Mouse (Mus musculus): ENCODE results near the gene Sipa1l1. TPM values are rescaled to one million over a fixed set of nuclear protein-coding genes. Genes with fewer than 3 reads are reported as not detected.

The Sipa1l1 gene
- total and polyA plus RNA-seq, 2 experiments from 2014 or later, result 8.2 to 22.9 TPM

DNA sequence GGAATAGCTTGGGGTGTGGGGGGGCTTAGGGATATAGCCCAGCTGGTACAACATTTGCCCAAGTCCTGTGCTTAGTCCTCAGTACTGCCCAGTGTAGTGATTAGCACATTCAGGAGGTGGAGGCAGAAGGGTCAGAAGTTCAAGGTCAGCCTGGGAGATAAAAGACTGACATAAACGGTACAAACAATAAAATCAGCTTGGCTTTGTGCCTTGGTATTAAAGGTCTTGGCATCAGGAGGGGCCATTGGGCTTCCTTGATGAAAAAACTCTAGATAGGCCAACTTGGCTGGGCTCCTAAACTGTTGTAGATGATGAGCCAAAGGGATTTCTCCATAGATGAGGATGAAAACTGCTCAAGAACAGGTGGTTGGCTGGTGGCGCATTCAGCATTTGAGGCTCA is 283.3 kb downstream of the Sipa1l1 start:
- Histone ChIP-seq H3K4me2 (ENCODE audit: low read depth, low read length) (no peak overlapping the region), H3K9ac (replicated peaks; ENCODE audit: low read length) (no peak overlapping the region), H3K27me3 (ENCODE audit: insufficient read depth, low read length) (no peaks in the 10 kb centered on the region), H3K4me1 (ENCODE audit: insufficient read depth, low read length) (no peaks in the 10 kb centered on the region), H3K4me3 (ENCODE audit: low read length) (no peak overlapping the region), H3K27ac (no peak overlapping the region), H3K9me3 (ENCODE audit: low read length) (no peaks in the 10 kb centered on the region), H3K36me3 (ENCODE audit: insufficient read depth, low read length) (no peaks in the 10 kb centered on the region; the same call in 1 of the 2 replicates)
- no peak for TF ChIP-seq CTCF (IDR thresholded peaks at IDR 0.05; ENCODE audit: low read depth)
- DNase-seq (ENCODE audit: low spot score) (no peak), ATAC-seq (no peak)
- 71% methylated on average over 2 of the region's 2 CpGs for WGBS

DNA sequence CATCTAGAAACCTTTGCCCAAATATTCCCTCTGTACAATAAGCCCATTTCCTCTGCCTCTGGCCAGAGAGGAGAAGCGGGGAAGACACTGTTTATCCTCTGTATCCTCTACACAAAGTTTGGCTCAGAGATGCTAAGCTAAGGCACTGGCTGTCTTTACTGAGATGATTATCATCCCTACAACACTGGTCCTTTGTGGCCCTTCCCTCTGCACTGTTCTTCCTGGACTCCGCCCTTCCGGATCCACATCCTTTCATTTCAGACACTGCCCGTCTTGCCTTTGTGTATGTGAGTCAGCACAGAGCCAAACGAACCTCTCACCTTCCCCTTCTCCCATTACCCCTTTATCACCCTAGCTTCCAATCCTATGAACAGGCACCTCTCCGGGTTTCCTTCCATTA is 285.3 kb downstream of the Sipa1l1 start:
- Histone ChIP-seq H3K9me3 (ENCODE audit: low read length) (no peaks in the 10 kb centered on the region), H3K4me2 (ENCODE audit: low read depth, low read length) (no peak overlapping the region), H3K27me3 (ENCODE audit: insufficient read depth, low read length) (no peaks in the 10 kb centered on the region), H3K9ac (replicated peaks; ENCODE audit: low read length) (no peak overlapping the region), H3K4me3 (ENCODE audit: low read length) (no peak overlapping the region), H3K36me3 (ENCODE audit: insufficient read depth, low read length) (no peaks in the 10 kb centered on the region), H3K4me1 (ENCODE audit: insufficient read depth, low read length) (no peaks in the 10 kb centered on the region), H3K27ac (no peak overlapping the region)
- 89% methylated on average over 6 of the region's 6 CpGs for WGBS
- ATAC-seq (no peak), DNase-seq (ENCODE audit: low spot score) (no peak)
- TF ChIP-seq CTCF (IDR thresholded peaks at IDR 0.05; ENCODE audit: low read depth), result no peak

DNA sequence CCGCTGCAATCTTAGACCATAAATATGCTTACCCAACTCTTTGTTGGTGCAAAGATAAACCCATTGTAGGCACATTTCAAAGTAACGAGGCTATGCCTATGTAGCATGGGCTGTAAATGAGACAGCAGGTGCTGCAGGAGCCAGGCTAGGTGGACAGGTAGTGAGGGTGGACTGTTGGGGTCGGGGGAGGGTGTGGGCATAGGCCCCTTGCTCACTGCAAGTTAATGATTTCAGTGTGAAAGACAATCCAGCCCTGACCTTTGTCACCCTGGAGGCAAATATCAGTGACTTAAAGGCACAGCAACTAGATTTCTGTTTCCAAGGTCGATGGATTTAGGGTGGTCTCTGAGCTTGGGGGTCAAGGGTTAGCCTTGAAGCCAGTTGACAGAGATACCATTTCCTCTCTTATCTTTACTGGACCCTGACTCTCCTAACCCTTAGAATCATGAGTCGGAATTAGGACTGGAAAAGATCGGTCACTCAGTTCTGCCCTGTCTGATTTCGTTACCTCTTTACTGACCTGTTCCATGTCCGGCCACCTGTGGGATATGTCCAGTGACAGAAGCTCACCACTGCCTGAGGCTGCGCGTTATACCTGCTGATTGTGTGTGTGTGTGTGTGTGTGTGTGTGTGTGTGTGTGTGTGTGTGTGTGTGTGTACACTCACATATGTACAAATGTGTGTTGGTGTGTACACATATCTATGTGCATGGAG is 286.7 kb downstream of the Sipa1l1 start:
- ATAC-seq (no peak), DNase-seq (ENCODE audit: low spot score) (no peak)
- Histone ChIP-seq H3K4me3 (ENCODE audit: low read length) (no peak overlapping the region), H3K9ac (replicated peaks; ENCODE audit: low read length) (no peak overlapping the region), H3K36me3 (ENCODE audit: insufficient read depth, low read length) (no peaks in the 10 kb centered on the region), H3K27ac (no peak overlapping the region), H3K4me2 (ENCODE audit: low read depth, low read length) (no peak overlapping the region), H3K4me1 (ENCODE audit: insufficient read depth, low read length) (no peaks in the 10 kb centered on the region), H3K27me3 (ENCODE audit: insufficient read depth, low read length) (no peaks in the 10 kb centered on the region), H3K9me3 (ENCODE audit: low read length) (no peaks in the 10 kb centered on the region)
- 87% methylated on average over 10 of the region's 10 CpGs for WGBS
- TF ChIP-seq CTCF (IDR thresholded peaks at IDR 0.05; ENCODE audit: low read depth), result no peak

DNA sequence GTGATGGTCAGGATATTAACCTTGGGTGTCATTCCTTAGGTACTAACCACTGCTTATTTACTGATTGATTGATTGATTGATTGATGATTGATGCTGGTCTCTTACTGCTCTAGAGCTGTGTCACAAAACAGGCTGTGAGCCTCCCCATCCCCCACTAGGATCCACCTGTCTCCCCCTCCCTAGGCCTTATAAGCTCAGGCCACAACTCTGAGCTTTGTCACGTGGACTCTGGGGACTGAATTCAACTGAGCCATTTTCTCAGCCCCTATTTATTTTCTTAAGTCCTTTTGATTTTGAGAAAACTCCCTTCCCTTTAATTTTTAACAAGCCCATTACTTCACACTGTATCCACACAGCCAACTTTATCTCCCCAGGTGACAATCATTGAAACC is 287.3 kb downstream of the Sipa1l1 start:
- DNase-seq (ENCODE audit: low spot score) (no peak), ATAC-seq (no peak)
- WGBS, result 71% methylated on average over 1 of the region's 1 CpGs

DNA sequence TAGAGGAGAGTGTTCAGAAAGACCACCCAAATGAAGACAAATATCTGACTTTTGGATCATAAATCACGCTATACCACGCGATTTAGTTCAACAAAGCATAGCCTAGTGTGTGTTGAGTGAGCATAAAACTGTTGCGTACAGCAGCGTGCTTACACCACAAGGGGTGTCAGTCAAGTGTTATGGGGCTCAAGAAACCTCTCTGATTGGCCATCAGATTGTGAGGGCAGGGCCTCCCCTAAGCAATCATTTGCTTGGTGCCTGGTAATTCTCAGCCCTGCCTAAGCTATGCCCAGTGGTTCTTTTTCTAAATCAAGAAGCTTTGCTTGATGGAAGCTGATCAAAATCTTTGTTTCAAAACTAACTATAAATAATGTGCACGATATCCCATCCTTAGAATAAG is 288.5 kb downstream of the Sipa1l1 start:
- ATAC-seq (peak; percentile 55; the same call in 1 of the 2 replicates), DNase-seq (ENCODE audit: low spot score) (no peak)
- Histone ChIP-seq H3K27ac (no peak overlapping the region), H3K4me2 (ENCODE audit: low read depth, low read length) (no peak overlapping the region), H3K9ac (replicated peaks; ENCODE audit: low read length) (no peak overlapping the region), H3K4me3 (ENCODE audit: low read length) (no peak overlapping the region), H3K36me3 (ENCODE audit: insufficient read depth, low read length) (no peaks in the 10 kb centered on the region), H3K27me3 (ENCODE audit: insufficient read depth, low read length) (no peaks in the 10 kb centered on the region), H3K9me3 (ENCODE audit: low read length) (no peaks in the 10 kb centered on the region), H3K4me1 (ENCODE audit: insufficient read depth, low read length) (no peaks in the 10 kb centered on the region)
- WGBS, result 89% methylated on average over 6 of the region's 6 CpGs
- TF ChIP-seq CTCF (IDR thresholded peaks at IDR 0.05; ENCODE audit: low read depth), result no peak

More for the DNA sequence above, 287.3 kb downstream of the Sipa1l1 start:
- no peak overlapping the region for H3K4me3 ChIP-seq (ENCODE audit: low read length)
- no peak overlapping the region for H3K27ac ChIP-seq
- H3K9ac ChIP-seq (replicated peaks; ENCODE audit: low read length), result no peak overlapping the region
- H3K27me3 ChIP-seq (ENCODE audit: insufficient read depth, low read length), result no peaks in the 10 kb centered on the region
- no peaks in the 10 kb centered on the region for H3K9me3 ChIP-seq (ENCODE audit: low read length)
- no peak overlapping the region for H3K4me2 ChIP-seq (ENCODE audit: low read depth, low read length)
- no peak for TF ChIP-seq CTCF (IDR thresholded peaks at IDR 0.05; ENCODE audit: low read depth)
- H3K36me3 ChIP-seq (ENCODE audit: insufficient read depth, low read length), result no peaks in the 10 kb centered on the region
- H3K4me1 ChIP-seq (ENCODE audit: insufficient read depth, low read length), result no peaks in the 10 kb centered on the region

DNA sequence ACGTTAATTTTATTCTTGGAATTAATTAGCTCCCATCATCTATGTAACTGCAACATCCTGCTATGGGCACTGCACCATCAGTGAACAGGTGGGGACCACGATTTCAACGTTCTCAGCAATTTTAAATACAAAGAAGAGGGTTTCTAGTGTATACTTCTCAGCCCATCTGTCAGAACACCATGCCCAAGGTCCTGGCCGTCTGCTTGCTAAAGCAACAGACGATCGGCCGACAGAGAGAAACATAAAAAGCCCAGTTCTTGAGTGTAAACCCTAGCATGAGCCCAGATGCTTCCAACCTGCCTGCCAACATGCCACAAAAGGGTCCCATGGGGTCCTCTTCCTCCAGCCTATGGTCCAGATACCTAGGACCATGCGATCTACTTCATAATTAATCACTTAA is 288.9 kb downstream of the Sipa1l1 start:
- Histone ChIP-seq H3K36me3 (ENCODE audit: insufficient read depth, low read length) (no peaks in the 10 kb centered on the region), H3K4me1 (ENCODE audit: insufficient read depth, low read length) (no peaks in the 10 kb centered on the region), H3K4me3 (ENCODE audit: low read length) (no peak overlapping the region), H3K9me3 (ENCODE audit: low read length) (no peaks in the 10 kb centered on the region), H3K27me3 (ENCODE audit: insufficient read depth, low read length) (no peaks in the 10 kb centered on the region), H3K9ac (replicated peaks; ENCODE audit: low read length) (no peak overlapping the region), H3K4me2 (ENCODE audit: low read depth, low read length) (no peak overlapping the region), H3K27ac (no peak overlapping the region)
- 74% methylated on average over 8 of the region's 8 CpGs for WGBS
- DNase-seq (ENCODE audit: low spot score) (peak; percentile 23), ATAC-seq (0 out of 2 replicates have a peak, but pooled peaks have one; percentile 10)
- no peak for TF ChIP-seq CTCF (IDR thresholded peaks at IDR 0.05; ENCODE audit: low read depth)

DNA sequence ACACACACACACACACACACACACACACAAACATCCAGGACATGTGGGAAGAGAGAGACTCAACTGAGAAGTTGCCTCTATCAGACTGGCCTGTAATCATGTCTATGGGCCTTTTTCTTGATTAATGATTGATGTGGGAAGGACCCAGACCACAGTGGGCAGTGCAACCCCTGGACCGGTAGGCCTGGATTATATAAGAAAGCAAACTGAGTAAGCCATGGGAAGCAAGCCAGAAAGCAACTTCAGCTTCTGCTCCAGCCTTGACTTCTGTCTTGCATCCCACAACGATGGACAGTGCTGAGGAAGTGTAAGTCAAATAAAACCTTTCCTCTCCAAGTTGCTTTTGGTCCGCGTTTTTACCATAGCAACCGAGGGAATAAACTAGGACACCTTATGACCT is 298.1 kb downstream of the Sipa1l1 start:
- H3K4me2 ChIP-seq (ENCODE audit: low read depth, low read length), result no peak overlapping the region
- no peaks in the 10 kb centered on the region for H3K36me3 ChIP-seq (ENCODE audit: insufficient read depth, low read length)
- no peak overlapping the region for H3K4me3 ChIP-seq (ENCODE audit: low read length)
- H3K9me3 ChIP-seq (ENCODE audit: low read length), result no peaks in the 10 kb centered on the region
- TF ChIP-seq CTCF (IDR thresholded peaks at IDR 0.05; ENCODE audit: low read depth), result no peak
- no peak overlapping the region for H3K27ac ChIP-seq
- no peaks in the 10 kb centered on the region for H3K27me3 ChIP-seq (ENCODE audit: insufficient read depth, low read length)
- 80% methylated on average over 5 of the region's 5 CpGs for WGBS
- no peak for DNase-seq (ENCODE audit: low spot score)
- H3K4me1 ChIP-seq (ENCODE audit: insufficient read depth, low read length), result no peaks in the 10 kb centered on the region
- ATAC-seq, result no peak
- no peak overlapping the region for H3K9ac ChIP-seq (replicated peaks; ENCODE audit: low read length)

Data from hindbrain, postnatal 0 days (tissue).